Mouse (Mus musculus) left cerebral cortex, adult 11 months (tissue): ENCODE results near the gene Cplx3.

ENCODE experiments used
- DNase-seq: peaks from one replicate; pipeline ENCODE4 v3.0.0; 2022; ENCODE audit warnings: low spot score

Cplx3 gene

DNA sequence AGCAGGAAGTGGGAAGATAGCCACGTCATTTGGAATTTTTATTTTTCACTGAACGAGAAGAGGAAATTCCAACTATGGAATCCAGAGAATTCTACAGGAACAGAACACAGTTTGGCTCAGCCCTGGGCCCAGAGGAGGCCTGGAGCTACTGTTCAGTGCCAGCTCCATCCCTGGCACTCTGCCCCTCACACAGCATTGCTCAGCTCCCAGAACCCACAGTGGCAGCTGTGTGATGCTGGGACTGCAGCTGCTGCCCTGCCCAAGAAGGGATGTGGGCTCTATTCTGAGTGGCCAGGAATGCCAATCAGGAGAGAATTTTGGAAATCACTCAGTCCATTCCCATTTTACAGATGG, 4.8 kb downstream of the Cplx3 start:
- peak; percentile 58 for DNase-seq

DNA sequence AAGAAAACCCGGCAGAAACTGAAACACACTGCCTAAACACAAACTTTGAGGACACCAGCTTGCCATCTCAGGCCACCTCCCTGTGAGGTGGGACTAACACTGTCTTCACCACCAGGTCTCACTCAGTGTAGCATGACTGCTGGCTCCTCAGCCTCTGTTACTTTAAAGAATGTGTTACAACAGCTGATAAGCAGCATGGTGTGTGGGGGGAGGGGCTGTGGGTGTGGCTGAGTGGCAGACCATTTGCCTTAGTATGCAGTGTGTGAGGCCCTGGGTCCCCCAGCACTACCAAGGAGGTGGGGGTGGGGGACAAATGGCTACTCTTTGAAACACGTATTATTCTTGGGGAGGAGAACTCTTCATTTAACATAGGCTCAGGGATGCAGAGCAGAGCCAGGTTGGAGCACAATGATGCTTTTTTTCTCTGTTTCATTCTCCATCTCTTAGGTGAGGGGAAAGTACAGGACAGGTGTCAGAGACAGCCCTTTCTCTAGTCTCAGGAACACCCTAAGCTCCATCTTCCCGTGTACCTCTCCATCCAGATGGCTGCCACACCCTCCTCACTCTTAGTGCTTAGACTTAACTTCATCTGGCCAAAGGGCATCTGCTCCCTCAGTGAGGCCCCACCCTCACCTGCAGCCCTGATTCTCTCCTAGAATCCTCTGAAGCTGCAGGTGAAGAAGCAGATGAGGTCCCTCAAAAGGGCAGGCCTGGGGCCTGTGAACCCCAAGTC, 5.3 kb downstream of the Cplx3 start:
- no peak for DNase-seq

DNA sequence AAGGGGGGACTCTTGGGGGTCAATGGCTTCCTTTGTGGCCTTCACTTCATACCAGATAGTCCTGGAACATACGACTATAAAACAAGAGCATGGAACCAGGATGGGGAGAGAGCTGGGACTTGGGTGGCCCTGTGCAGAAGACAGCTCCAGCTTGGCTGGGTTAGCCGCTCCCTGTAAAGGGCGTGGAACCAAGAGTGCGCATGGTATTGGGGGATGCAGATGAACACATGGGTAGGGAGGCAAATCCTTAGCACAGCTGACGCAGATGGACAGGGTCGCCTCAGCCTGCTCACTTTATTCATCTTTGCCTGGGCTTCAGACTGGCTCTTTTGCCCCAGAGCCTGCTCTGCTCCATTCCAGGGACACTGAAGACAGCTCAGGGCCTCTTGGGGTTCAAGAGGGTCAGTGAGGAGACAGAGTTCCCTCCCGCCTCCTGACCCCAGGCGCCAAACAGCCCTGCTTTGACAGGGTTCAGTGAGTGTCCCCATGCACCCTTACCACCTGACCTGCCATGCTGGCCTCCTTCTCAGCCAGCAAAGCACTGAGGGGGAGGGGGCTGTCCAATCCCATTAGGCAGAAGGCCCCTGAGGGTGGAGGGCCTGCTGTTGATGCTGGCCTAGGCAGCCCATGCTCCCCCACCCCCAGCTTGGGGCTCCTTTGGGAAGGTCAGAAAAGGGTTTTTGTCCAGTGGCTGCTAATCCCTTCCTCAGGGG, 7.1 kb downstream of the Cplx3 start:
- DNase-seq, result no peak

DNA sequence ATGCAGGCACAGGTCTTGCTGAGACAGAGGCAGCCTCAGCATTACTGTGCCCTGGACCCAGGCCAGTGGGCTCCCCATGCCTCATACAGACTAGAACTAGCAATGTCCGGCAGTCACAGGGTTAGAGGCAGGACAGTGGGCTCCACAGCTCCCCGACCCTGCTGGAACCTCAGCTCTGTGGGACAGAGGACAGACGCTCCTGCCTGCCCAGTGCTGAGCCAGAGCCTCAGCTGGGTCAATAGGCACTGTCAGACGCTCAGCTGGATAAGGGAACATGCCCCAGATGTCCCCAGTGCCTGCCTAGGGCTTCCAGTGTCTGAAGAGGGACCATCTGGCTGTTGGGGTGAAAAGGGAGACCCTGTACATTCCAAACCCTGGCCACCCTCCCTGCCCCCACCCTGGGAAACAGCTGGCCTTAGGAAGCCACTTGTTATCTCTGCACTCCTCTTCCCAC, 8.1 kb downstream of the Cplx3 start:
- no peak for DNase-seq

DNA sequence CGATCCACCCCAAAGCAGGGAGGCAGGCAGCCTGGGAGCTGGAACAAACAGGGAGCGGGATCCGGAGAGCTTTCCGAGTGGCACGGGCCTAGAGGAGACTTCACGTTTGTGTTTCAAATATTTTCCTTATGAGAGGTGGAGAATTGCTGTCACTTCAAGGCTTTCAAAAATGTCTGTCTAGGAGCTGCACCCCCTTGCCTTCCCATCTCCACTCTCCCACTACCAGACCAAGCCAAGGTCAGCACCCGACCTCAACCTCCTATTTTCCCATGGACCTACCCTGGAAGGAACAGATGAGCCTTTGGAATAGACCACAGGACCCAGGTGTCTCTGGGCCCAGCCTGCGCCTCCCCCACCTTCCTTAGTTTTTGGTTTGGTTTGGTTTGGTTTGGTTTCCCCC, 8.8 kb downstream of the Cplx3 start:
- DNase-seq, result no peak

DNA sequence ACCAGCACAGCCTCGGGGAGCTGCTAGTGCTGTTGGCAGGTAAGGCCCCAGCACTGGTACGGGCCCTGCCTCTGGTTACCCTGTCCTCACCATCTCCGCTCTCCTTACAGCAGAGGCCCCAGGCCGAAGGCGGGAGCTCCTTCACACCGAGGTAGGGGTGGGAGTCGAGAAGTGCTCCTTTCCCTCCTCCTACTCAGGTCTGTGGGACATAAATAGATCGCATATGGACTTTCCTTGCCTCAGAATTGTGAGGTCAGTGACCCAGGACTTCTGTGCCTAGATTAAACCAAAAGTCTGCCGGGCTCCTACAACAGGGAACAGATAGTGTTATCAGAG, 11.9 kb downstream of the Cplx3 start:
- DNase-seq, result no peak

DNA sequence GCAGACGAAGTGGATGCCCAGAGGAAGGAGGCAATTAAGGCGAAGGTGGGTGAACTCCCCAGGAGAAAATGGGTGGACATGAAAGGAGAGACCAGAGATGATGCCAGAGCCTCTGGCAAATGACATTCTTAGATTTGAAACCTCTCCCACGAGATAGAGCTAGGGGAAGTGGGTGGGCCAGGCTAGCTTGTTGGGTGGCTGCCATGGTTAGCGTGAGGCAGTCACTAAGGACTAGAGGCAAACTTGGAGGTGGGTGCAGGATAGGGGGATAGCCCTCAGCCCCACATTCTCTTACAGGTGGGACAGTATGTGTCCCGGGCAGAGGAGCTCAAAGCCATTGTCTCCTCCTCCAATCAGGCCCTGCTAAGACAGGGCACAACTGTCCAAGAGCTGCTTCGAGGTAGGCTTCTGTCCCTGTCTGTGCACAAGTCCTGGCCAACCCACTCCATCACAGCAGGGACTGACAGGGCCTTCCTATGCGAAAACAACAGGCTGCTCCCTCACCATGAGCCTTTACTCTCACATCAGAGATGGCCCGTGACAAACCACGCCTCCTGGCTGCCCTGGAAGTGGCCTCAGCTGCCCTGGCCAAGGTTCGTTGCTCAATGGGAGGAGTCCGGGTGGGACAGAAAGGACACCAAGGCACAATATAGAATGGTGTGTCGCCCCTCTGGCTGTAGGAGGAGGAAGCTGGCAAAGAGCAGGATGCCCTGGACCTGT, 12.5 kb downstream of the Cplx3 start:
- no peak for DNase-seq

DNA sequence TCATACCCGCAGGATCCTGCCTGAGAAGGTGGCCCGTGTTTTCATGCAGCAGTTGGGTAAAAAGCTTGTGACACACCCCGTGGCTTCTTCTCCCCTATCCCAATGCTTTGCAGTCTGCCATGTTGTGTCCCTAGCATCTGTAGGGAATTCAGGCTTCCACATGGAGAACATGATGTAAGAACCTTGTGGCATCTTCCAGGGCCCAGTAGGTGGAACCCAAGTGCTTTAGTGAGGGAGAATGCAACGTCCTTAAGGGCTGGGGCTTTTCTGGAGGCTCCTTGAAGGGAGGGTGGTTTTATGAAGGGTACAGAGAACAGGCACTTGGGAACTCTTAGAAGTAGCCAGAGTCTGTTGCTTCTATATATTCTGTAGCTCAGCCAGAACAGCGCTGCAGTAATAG, 15.4 kb downstream of the Cplx3 start:
- DNase-seq, result no peak

DNA sequence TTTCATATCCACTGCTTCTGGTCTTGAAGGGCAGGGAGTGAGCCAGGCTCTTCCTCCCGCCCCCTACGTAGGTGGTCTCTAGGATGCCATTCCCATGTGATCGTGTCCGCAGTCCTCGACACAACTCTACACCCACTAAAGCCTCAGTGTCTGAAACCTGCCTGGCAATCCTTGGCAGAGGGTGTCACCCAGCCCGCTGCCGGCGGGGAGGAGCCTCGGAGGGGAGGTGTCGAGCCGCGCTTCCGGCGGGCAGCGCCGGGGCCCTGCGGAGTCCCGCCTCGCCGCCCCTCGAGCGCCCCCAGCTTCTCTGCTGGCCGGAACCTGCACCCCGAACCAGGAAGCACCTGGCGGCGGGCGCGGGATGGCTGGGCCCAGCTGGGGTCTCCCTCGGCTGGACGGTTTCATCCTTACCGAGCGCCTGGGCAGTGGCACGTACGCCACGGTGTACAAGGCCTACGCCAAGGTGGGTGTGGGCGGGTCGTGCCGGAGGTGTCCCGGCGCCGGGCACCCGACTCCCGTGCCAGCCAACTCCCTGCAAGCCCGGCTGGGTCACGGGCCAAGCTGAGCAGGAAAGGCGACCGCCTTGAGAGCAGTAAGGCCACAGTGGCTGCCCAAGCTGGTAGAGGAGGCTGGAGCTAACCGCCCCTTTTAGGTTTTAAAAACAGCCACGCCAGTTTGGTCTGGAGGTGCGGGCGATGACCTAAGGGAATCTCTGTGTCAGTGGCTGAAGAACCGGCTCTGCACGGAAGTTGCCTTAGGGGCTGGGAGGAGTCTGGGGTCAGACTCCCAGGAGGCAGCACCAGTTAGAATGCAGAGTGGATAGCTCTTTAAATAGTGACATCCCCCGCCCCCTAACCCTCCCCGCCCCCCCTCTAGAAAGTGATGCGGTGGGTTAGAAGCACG, 16.6 kb downstream of the Cplx3 start, which contains the start of gene Ulk3:
Gene Ulk3, plus strand, starts transcription at position 229 of the 903 bp plus-strand sequence.
- peak; percentile 66 for DNase-seq

DNA sequence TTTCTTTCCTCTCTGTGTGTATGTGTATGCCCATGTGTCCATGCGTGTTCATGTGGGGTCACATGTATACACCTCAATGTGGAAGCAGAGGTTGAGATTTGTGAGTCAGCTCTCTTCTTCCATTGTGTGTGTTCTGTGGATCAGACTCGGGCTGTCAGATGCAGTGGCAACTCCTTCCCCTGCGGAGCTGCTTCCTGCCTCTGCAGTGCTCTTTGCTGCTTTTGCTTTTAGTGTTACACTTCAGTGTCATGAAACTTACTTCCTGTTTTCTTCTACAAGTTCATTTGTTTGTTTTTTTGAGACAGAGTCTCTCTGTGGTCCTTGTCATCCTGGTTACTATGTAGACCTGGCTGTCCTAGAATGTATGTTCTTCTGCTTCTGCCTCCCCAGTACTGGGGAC, 21.1 kb downstream of the Cplx3 start:
- no peak for DNase-seq

DNA sequence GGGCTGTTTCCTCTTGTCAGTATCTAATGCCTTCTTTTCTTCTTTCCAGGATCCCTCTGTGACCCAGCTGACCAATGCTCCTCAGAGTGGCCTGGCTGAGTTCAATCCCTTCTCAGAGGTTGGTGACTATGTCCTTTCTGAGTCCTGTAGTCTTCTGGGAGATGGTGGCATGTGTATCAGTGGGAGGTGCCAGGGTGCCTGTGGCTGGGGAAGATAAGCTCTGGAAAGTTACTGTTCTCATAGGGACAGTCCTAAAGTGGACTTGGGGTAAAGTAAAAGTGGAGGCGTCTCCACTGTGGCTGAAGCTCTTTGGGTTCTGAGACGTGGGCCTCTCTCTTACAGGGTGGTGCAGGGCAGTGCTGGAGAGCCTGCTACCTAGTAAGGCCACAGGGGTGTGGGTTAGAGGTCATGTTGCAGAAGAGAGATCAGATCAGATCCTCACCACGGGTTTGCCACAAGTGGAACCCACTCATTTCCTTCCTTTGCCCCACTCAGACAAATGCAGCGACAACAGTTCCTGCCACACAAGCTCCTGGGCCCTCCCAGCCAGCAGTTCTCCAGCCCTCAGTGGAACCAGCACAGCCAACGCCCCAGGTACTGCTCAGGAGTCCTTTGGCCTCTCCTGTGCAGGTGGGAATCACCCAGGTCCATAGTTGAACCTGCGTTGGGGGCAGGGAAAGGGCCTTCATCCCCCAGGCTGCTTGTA, 28.8 kb downstream of the Cplx3 start:
- DNase-seq, result no peak

DNA sequence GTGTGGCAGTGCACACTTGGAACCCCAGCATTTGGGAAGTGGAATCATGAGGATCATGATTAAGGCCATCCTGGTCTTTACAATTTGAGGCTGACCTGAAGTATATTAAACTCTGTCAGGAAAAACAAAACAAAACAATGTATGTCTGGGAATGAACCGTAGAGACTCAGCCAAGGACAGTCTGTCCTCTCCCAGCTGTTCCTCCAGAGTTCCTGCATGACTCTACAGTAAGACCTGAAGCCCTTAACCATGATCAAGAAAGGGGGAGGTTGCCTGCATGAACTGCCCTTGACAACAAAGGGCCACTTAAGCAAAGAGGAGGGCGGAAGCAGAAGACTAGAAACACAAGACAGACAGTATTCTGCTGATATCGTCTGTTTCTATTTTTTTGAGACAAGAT, 30.5 kb downstream of the Cplx3 start:
- no peak for DNase-seq

DNA sequence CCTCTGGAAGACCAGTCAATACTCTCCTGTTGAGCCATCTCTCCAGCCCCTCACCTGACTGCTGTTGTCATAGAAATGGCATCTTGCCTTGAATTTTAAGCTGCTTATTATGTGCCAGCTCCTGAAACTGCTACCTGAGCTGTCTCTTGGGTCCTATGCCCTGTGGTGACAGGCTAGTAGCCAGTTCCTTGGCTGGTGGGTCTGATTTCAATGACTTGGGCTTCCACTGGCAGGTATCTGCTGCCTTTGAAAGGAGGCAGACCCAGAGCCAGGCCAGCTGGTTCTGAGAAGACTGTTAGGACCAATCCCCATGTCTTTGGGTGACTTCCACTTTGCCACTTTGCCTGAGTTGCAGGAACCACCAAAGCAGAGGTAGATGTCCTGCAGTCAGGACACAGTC, 31.7 kb downstream of the Cplx3 start:
- DNase-seq, result no peak

DNA sequence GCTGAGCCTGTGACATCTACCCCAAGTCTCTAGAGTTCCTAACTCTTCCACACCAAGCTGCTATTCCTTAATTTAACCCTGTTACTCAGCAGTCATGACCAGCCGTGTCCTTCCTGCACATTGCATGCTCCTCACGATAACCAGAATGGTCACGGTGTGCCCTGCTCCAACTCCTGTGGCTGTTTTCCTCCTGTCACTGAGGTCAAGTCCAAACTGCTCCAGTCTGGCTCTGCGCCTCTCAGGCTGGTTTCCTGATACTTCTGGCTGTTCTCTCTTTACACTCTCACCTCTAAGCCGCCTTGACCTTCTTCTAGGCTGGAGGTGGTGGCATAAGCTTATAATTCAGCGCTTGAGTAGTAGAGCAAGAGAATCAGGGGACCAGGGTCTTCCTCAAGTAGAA, 37.6 kb downstream of the Cplx3 start:
- DNase-seq, result no peak

DNA sequence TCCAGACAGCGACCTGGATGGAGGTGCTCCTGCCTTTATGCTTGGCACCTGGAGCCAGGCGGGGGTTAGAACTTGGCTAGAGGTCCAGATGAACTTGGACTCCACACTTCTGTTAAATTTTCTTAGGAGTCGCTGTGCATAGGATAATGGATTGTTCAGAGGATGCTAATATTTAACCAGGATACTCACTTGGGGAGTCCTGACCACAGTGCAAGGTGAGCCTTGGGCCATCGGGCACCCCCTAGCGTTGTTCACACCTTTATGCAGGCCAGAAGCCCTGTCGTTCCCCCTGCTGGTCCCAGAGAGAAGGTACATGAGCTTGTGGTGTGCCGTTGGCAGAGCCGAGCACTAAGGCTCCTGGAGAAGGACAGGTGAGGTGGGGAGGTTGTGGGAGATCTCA, 39.2 kb downstream of the Cplx3 start:
- no peak for DNase-seq

DNA sequence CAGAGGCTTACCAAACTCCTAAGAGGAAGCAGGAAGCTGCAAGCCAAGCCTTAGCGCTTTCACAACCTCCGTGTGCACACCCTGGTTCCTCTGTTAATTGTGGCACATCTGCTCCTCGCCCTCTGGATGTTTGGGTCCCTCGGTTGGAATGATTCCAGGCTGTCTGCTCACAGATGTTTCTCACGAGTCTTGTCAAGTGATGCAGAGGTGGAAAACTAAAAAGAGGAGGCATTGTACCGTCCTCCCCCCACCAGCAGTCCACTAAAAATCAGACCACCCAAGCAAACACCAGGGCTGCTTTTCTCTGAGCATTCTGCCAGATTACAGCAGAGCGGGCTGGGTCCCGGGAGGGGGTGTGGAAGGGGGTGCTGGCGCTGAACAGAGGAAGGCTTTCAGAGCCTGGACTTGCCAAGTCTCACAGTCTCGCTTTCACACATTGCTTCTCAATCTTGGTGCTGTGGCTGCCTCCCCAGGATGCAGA, 40.3 kb downstream of the Cplx3 start:
- DNase-seq, result peak; percentile 51

DNA sequence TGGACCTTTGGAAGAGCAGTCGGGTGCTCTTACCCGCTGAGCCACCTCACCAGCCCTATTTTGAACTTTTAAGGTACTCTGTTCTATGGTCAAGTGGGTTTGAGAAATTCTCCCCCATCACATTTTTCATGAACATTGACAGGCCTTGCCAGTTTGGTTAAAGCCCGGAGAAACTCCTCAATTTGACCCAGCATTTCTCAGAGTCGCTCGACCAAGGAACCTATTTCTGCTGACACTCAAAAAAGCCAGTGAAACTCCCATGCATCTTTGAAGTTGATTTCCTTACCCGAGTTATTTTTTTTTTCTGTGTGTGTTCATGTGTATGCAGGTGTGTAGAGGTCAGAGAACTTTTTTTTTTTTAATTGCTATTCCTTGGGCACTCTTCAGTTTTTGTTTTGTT, 41.5 kb downstream of the Cplx3 start:
- no peak for DNase-seq

DNA sequence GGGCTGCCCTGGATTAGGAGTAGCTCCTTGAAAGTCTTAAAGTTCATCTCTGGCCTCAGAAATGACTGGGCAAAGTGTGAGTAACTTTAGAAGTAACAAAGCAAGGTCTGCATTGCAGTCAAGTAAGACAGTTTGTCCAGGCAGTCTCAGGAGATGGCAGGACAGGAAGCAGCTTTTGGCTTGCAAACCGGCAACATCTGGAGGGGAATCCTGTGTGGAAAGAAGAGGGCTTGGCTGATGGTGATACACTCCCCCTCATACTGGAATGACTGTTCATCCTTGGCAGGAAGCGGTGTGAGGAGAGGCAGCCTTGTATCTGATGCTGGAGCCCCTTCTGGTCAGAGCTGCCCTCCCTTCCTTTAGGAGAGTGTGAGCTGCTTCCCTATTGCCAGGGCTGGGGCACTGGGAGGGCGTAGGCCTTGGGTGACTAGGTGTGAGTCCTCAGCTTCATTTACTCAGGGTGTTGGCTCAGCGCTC, 43.1 kb downstream of the Cplx3 start:
- DNase-seq, result no peak

DNA sequence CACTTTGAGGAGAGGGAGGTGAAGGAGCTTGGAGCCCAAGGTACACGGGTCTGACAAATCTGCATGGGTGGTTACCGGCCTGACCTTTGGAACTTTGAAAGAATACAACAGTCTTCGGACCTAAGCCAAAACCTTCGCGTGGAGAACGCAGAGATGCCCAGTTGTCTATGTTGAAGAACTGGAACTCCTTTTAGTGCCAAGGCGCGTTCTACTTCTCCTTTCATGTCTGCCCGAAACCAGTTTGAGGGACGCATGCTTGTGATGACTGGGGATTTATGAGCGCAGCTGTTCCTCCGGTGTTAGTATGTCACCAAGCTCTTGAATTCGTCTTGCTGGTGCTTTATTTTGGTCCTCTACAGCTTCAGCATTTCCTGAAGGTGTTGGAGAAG, 44.4 kb downstream of the Cplx3 start:
- no peak for DNase-seq

DNA sequence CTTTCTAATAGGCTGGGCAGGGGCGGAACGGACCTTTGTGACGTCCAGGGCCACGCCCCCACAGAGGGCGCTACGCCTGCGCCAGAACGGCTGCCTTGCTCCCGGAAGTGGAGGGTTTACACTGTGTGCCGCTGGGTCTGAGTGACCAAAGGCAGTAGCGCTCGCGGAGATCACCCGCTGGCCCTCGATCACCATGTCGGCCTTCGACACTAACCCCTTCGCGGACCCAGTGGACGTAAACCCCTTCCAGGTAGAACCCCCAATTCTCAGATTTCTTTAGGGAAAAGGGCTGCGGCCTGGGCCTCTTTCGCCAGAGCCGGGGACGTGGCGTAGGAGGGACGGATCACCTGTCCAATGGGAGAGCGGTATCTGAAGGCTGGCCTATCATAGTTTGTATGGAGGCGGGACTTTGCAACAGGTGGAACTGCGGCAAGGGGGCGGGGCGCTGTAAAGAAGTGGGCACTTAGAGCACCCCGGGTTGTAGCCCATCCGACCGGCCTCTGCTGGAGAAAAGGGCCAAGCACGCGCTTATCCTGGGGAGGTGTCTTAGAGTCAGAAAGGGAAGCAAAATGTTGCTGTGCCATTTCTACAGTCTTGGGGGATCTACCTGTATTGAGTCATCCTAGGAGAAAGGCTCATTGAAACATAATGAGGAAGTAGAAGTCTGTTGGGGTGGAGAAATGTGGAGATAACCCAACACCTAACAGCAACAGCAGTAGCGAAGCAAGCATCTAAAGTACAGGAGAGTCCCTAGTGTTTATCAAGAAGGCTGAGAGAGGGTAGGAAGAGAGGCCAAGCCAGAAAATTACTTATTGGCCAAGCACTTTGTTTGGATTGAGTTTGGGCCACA, 45.0 kb downstream of the Cplx3 start, which contains the start of gene Scamp2:
Gene Scamp2, plus strand, starts transcription at position 83 of the 850 bp plus-strand sequence.
- DNase-seq, result peak; percentile 88
